Mouse (Mus musculus) kidney, embryonic 14.5 days (tissue): Measurements from ENCODE around the gene Pak2. TPM values are rescaled to one million over a fixed set of nuclear protein-coding genes. Genes with fewer than 3 reads are reported as not detected.
"Not testable (repeated sequence)": the region's sequence is repeated elsewhere in the genome, so short reads cannot be mapped to it uniquely, and the experiment has no call there.

Source experiments
- ATAC-seq: fragments of 200-750 bp; cut with Nextera tagmentation; 2 replicates; pipeline ENCODE4 v1.8.0; 2017; ENCODE audit warnings: moderate number of reproducible peaks, mild to moderate bottlenecking, moderate TSS enrichment, moderate library complexity; ENCODE audit not compliant: low FRiP score, low TSS enrichment
- H3K27ac ChIP-seq: fragments of 300-500 bp; sonication (generic); 2 replicates; pipeline ENCODE4 v1.5.1; 2014; ENCODE audit warnings: low read depth, mild to moderate bottlenecking, low read length, moderate library complexity, mixed read lengths
- H3K27me3 ChIP-seq: fragments of 300-500 bp; sonication (generic); 2 replicates; pipeline ENCODE4 v1.6.1; 2014; ENCODE audit warnings: mild to moderate bottlenecking, low read length; ENCODE audit not compliant: control insufficient read depth, insufficient read depth
- H3K36me3 ChIP-seq: fragments of 300-500 bp; sonication (generic); 2 replicates; pipeline ENCODE4 v1.6.1; 2014; ENCODE audit warnings: low read length, mixed read lengths; ENCODE audit not compliant: control insufficient read depth, insufficient read depth
- H3K4me1 ChIP-seq: fragments of 300-500 bp; sonication (generic); 2 replicates; pipeline ENCODE4 v1.6.1; 2014; ENCODE audit warnings: low read length, mixed read lengths; ENCODE audit not compliant: control insufficient read depth, insufficient read depth
- H3K4me2 ChIP-seq: fragments of 300-500 bp; sonication (generic); replicated peaks from 2 replicates; pipeline ENCODE4 v1.6.1; 2014; ENCODE audit warnings: low read depth, mild to moderate bottlenecking, low read length
- H3K4me3 ChIP-seq: fragments of 300-500 bp; sonication (generic); 2 replicates; pipeline ENCODE4 v1.5.1; 2014; ENCODE audit warnings: mild to moderate bottlenecking, low read length
- H3K9ac ChIP-seq: fragments of 300-500 bp; sonication (generic); 2 replicates; pipeline ENCODE4 v1.6.1; 2014; ENCODE audit warnings: low read depth, mild to moderate bottlenecking, low read length, moderate library complexity
- H3K9me3 ChIP-seq: fragments of 300-500 bp; sonication (generic); 2 replicates; pipeline ENCODE4 v1.6.1; 2016; ENCODE audit warnings: low read length; ENCODE audit not compliant: control insufficient read depth
- WGBS: fragments of 180-500 bp; shearing (Covaris S2); extraction: QIAGEN DNeasy Blood & Tissue Kit; methylation state at CpG from one replicate; pipeline ENCODE4 v1.1.7; 2014; 5-methylcytosine and 5-hydroxymethylcytosine counted together
- polyA plus RNA-seq: library from polyadenylated mRNA; unstranded; fragments of >200 nt; fragmentation: Nextera tagmentation; extraction: Ambion mirVana; gene quantifications from 2 replicates; pipeline ENCODE4 v1.2.1, GENCODE M21; 2014

Pak2 gene
- polyA plus RNA-seq, 1 experiment from 2014 or later: 42.0 TPM

DNA sequence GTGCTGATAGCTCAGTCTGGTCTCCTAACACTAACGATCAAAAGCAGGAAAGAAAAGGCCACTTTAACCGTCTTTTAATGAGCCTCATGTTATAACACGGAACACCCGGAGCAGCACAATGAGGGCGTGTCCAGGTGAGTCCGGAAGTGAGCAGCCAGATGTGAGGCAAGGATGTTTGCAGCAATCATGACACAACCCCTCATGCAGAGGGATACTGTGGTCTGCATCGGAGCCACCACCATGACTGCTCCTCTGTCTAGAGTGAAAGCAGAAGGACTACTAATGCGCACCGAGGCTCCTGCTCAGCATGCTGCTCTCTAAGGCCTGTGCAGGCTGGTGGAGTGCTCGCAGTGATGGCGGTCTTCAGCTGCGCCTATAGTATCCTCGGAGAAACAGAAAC, 23.2 kb upstream of the Pak2 start:
- no peak overlapping the region for H3K9ac ChIP-seq
- no peak overlapping the region for H3K4me2 ChIP-seq
- no peak overlapping the region for H3K27ac ChIP-seq
- H3K4me3 ChIP-seq: no peak overlapping the region
- H3K9me3 ChIP-seq: peaks cover 4% of the 10 kb centered on the region; the same call in 1 of the 2 replicates
- peaks cover 9% of the 10 kb centered on the region; the same call in 1 of the 2 replicates for H3K4me1 ChIP-seq
- no peak for ATAC-seq
- peaks cover 32% of the 10 kb centered on the region for H3K36me3 ChIP-seq
- H3K27me3 ChIP-seq: no peaks in the 10 kb centered on the region
- WGBS: 94% methylated on average over 13 of the region's 13 CpGs

DNA sequence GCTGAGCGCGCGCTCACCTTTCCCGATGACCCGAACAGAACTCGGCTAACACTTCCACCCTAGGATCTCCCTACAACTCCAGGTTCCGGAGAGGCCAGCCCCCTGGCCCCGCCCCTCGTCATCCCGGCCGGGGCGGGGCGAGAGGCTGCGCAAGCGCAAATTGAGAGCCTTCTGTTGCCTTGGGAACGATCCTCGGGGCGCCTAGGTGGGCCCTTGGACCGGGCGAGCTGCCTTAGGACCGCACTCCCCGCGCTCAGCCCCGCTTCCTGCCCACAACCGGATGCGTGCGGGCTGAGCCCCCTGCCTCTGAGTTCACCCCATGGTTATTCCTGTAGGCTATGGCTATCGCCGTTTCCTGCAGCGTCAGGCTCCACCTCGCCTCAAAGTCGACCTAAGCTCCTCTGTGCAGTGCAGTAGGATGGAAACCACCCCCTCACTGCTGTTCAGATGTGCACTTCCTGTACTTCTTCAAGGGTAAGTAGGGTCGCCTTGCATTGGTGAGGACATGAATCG, 20.6 kb upstream of the Pak2 start, which contains the start of the genes Pigx and Cep19:
Pigx (minus strand) TSS at position 103 of the 513 bp plus-strand sequence.
Cep19 (plus strand) TSS at position 163 of the 513 bp plus-strand sequence.
- H3K4me3 ChIP-seq: peak within 1 kb of the TSS; percentile 91
- H3K9ac ChIP-seq: peak within 1 kb of the TSS; percentile 86
- peaks cover 24% of the 10 kb centered on the region for H3K36me3 ChIP-seq
- H3K27me3 ChIP-seq: no peaks in the 10 kb centered on the region
- H3K4me2 ChIP-seq: peak within 1 kb of the TSS; percentile 77
- WGBS: 2% methylated on average over 34 of the region's 34 CpGs
- H3K9me3 ChIP-seq: no peaks in the 10 kb centered on the region
- H3K27ac ChIP-seq: peak within 1 kb of the TSS; percentile 78
- H3K4me1 ChIP-seq: peaks cover 9% of the 10 kb centered on the region; the same call in 1 of the 2 replicates
- ATAC-seq: peak; percentile 97

DNA sequence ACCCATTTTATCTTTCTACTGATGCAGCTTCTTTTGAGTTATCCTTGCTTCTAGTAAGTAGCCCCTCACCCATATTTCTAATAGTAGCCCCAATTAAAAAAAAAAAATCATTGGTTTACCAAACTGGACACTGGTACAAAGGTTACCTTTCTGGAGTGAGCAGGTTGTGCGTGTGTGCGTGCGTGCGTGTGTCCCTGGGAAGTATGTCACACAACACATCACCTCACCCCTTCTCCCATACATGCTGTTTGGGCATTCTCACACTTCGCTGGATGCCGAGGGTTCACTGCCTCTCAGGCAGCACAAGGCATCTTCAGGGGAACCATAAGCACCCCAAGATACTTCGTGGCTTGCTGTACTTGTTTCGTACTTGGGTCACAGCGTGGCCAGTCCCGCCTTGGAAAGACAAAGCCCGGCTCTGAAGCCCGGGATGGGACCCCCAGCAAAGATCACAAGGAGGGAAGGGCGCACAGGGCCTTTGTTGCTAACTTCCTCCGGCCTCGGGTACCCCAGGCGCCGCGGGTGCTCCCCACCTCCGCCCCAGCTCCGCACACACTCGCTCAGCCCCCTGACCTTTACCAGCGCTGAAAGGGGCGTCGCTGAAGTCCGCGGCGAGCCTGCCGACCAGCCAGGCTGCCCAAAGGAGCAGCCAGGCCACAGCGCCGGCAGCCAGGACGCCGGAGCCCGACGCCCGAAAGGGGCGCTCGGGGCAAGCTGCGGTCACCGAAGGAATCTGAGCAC, 19.9 kb upstream of the Pak2 start:
- peak overlapping the region; percentile 77 for H3K4me2 ChIP-seq
- no peaks in the 10 kb centered on the region for H3K27me3 ChIP-seq
- no peaks in the 10 kb centered on the region for H3K9me3 ChIP-seq
- ATAC-seq: peak; percentile 78
- peak overlapping the region; percentile 86 for H3K9ac ChIP-seq
- H3K4me3 ChIP-seq: peak overlapping the region; percentile 91
- H3K27ac ChIP-seq: peak overlapping the region; percentile 78
- 2% methylated on average over 37 of the region's 39 CpGs for WGBS
- peaks cover 22% of the 10 kb centered on the region for H3K36me3 ChIP-seq
- H3K4me1 ChIP-seq: peaks cover 9% of the 10 kb centered on the region; the same call in 1 of the 2 replicates

DNA sequence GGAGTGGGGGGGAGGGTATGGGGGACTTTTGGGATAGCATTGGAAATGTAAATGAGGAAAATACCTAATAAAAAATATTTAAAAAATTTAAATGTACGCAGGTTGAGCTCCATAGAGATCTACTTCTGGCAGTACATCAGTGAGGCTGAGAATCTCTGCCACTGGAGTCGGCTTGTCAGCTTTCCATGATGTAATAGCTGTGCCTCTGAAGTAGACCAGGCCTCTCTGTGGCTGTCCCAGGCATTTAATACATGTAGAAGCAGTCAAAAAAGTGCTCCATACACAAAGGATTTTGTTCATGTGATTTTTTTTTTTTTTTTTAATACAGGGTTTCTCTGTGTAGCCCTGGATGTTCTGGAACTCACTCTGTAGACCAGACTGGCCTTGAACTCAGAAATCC, 18.6 kb upstream of the Pak2 start:
- not testable (repeated sequence) for H3K4me2 ChIP-seq, H3K27me3 ChIP-seq, H3K9ac ChIP-seq, ATAC-seq, H3K9me3 ChIP-seq, H3K4me3 ChIP-seq, H3K27ac ChIP-seq, H3K4me1 ChIP-seq
- WGBS: 92% methylated on average over 2 of the region's 2 CpGs
- peaks cover 12% of the 10 kb centered on the region for H3K36me3 ChIP-seq

DNA sequence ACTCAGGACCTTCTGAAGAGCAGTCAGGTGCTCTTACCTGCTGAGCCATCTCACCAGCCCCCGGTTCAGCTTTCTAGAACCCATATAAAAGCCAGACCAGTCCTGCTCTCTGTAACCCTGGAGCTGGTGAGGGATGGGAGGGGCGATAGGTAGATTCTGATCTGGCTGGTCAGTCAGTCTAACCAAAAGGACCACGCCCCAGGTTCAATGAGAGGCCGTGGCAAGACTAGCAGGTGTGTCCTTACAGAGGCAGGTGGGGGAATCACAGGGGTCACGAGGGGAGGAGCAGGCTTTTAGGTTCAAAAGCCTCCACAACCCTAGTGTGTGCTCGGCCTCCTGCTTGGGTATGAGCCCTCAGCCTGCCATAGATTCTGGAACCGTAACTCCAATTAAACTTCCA, 12.3 kb upstream of the Pak2 start:
- Histone ChIP-seq H3K4me1 (no peaks in the 10 kb centered on the region), H3K9ac (no peak overlapping the region), H3K4me3 (no peak overlapping the region), H3K9me3 (no peaks in the 10 kb centered on the region), H3K27ac (no peak overlapping the region), H3K27me3 (no peaks in the 10 kb centered on the region), H3K4me2 (no peak overlapping the region), H3K36me3 (peaks cover 55% of the 10 kb centered on the region)
- 93% methylated on average over 7 of the region's 7 CpGs for WGBS
- no peak for ATAC-seq

DNA sequence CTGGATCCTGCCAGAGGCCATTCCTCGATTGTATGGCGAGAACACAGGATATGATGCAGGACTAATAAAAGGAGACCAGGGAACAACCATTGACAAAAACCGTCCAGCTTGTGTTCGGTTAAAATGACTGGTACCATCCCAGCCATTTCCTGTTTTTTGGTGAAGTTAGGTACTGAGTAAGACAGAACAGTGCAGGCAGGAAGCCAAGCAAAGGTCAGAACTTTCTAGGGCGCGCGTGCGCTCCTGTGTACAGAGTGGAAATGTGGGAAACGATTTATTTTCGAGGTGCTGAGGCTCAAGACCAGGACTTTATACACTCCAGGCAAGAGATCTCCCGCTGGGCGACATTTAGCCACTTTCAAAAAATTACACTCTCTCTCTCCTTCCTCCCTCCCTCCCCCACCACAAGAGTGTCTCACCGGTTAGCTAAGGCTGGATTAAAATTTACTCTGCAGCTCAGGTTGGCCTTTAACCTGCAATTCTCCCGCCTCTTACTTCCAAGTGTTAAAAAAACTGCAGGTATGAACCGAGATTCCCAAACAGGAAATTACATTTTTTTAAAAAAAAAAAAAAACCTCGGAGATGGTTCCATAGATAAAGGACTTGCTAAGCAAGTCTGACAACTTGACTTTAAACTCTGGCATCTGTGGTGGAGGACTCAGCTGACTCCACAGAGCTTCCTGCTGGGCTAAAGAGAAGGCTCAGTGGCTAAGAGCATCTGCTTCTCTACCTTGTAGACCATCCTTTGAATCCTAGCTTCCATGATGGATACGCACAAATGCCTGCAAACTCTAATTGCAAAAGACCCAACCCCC, 8.7 kb upstream of the Pak2 start:
- no peak overlapping the region for H3K9ac ChIP-seq
- H3K4me3 ChIP-seq: no peak overlapping the region
- 57% methylated on average over 17 of the region's 17 CpGs for WGBS
- no peaks in the 10 kb centered on the region for H3K4me1 ChIP-seq
- peak; percentile 32; the same call in 1 of the 2 replicates for ATAC-seq
- no peak overlapping the region for H3K4me2 ChIP-seq
- no peaks in the 10 kb centered on the region for H3K9me3 ChIP-seq
- H3K27me3 ChIP-seq: no peaks in the 10 kb centered on the region
- H3K27ac ChIP-seq: peak overlapping the region; percentile 67
- peaks cover 71% of the 10 kb centered on the region for H3K36me3 ChIP-seq

DNA sequence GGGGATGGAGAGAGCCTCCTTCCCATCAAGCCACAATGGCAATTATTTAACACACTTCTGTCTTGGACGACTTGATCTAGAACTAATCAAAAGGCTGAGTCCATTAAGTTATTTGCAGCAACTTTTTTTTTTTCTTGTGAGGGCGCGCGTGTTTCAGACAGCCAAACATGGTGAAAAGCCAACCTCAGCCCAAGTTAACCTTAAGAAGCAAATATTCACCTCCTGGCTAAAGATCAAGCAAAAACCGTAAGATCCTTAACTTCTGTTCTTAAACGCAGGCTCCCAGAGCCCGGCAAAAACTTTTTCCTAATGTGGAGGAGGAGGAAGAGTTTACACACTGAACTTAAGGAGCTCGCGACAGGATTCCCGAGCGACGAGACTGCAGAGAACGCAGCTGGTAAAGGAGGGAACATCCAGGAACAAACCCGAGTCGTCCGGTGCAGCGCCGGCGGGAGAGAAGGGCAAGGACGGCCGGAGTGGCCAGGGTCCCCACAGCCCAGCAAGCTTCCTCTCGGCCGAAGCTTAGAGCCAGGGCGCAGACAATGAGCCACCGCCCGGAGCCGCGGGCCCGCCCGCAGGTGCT, 643 bp downstream of the Pak2 start:
- under 1% methylated on average over 30 of the region's 30 CpGs for WGBS
- Histone ChIP-seq H3K4me3 (peak overlapping the region; percentile 95), H3K4me2 (peak overlapping the region; percentile 84), H3K4me1 (peaks cover 16% of the 10 kb centered on the region), H3K9ac (peak overlapping the region; percentile 98), H3K27me3 (no peaks in the 10 kb centered on the region), H3K27ac (peak overlapping the region; percentile 96), H3K36me3 (no peaks in the 10 kb centered on the region), H3K9me3 (no peaks in the 10 kb centered on the region)
- ATAC-seq: no peak; the same call in 1 of the 2 replicates

DNA sequence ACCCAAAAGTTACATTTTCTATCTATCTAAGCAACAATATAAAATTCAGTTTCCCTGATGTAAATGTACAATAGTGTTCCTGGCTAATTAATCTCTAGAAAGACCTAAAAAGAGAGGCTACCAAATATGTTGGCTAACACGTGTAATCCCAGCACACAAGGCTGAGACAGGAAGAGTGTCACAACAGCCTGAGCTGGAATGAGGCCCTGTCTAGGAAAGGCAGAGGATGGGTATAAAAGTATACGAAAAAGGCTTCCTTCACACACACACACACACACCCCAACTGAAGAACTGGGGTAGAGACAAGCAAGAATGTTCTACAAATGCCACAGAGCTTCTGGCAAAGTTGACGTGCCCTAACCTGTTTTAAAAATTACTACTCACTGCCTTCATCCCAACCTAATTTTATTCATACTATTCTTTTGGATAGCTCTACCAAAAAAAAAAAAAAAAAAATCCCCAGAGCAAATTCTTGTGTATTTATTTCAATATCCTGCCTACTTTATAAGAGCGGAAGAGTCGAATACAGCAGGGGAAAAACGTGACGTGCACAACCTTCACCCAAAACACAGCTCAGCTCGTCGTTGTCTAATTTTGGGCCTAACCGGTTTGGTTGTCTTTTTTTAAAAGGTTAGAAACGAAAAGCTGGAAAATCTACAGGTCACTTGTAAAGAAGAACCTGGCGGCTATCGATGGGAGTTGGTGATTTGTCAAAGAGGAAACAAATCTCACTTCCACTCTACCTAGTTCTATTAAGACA, 1.3 kb downstream of the Pak2 start:
- Histone ChIP-seq H3K27me3 (no peaks in the 10 kb centered on the region), H3K27ac (no peak overlapping the region)

More for the DNA sequence above, 1.3 kb downstream of the Pak2 start:
- Histone ChIP-seq H3K9me3 (no peaks in the 10 kb centered on the region), H3K36me3 (no peaks in the 10 kb centered on the region), H3K4me1 (peaks cover 16% of the 10 kb centered on the region), H3K4me3 (peak overlapping the region; percentile 95), H3K4me2 (peak overlapping the region; percentile 84), H3K9ac (peak overlapping the region; percentile 98)
- 7% methylated on average over 13 of the region's 13 CpGs for WGBS
- ATAC-seq: no peak
